Mouse (Mus musculus) CH12.LX (cell line): ENCODE results near the gene Selplg.

ENCODE experiments used
- CTCF ChIP-seq, 2 experiments: IDR thresholded peaks in 1 of 2; conservative IDR thresholded peaks in 1 of 2; 2 replicates each; pipeline ENCODE4 v1.5.1; 2011 to 2012; ENCODE audit warnings: low read depth in 2 of 2, low read length in 2 of 2, improper control_type of control experiment in 1 of 2, inconsistent platforms in 1 of 2, mild to moderate bottlenecking in 1 of 2, moderate library complexity in 1 of 2
- KAT2A ChIP-seq: IDR thresholded peaks from 2 replicates; pipeline ENCODE4 v1.6.1; 2012; ENCODE audit warnings: low read length, improper control_type of control experiment, inconsistent platforms; ENCODE audit not compliant: insufficient replicate concordance
- MAX ChIP-seq: IDR thresholded peaks from 2 replicates; pipeline ENCODE4 v1.6.1; 2011; ENCODE audit warnings: low read length, improper control_type of control experiment
- MEF2A ChIP-seq: IDR thresholded peaks from 2 replicates; pipeline ENCODE4 v1.6.1; 2014; ENCODE audit warnings: low read depth, mild to moderate bottlenecking, inconsistent platforms, low read length, improper control_type of control experiment, borderline replicate concordance
- POLR2A ChIP-seq: IDR thresholded peaks from 2 replicates; pipeline ENCODE4 v1.6.1; 2011; ENCODE audit warnings: low read depth, mild to moderate bottlenecking, improper control_type of control experiment, low read length
- USF2 ChIP-seq: conservative IDR thresholded peaks from 2 replicates; pipeline ENCODE4 v1.6.1; 2011; ENCODE audit warnings: low read depth, low read length, improper control_type of control experiment
- ZMIZ1 ChIP-seq: IDR thresholded peaks from 2 replicates; pipeline ENCODE4 v1.6.1; 2012; ENCODE audit warnings: low read depth, mild to moderate bottlenecking, inconsistent platforms, low read length, improper control_type of control experiment

DNA sequence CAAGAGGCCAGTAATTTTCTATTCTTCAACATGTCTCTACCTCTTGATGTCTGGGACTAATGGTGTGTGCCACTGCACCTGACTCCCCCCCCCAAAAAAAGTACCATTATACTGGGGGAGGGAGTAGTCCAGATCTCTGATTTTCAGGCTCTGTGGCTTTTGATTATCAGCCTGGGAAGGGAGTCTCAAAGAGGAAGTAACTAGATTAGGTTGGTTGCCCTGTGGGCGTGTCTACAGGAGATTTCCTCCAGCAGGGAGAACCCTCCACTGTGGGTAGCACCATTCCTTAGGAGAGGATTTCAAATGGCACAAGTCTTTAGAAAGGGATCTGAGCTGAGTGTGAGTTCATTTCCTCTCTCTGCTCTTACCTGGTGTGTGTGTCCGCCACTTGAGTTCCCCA, 19.8 kb downstream of the Selplg start:
- TF ChIP-seq MAX (no peak), CTCF (conservative IDR thresholded peaks at IDR 0.05 in 1 of 2, IDR thresholded peaks at IDR 0.05 in 1 of 2; ENCODE audit: low read depth in 2 of 2, low read length in 2 of 2) (no peak), MEF2A (no peak), USF2 (no peak), POLR2A (no peak), KAT2A (no peak), ZMIZ1 (no peak)
